Mouse (Mus musculus): ENCODE data around the gene Rbfox3. TPM values are rescaled to one million over a fixed set of nuclear protein-coding genes. Genes with fewer than 3 reads are reported as not detected.

The Rbfox3 gene
- polyA plus RNA-seq, 1 experiment from 2014 or later = 0.82 TPM

- WGBS = 17% methylated on average over 15 of the region's 15 CpGs
- Histone ChIP-seq H3K4me3 (replicated peaks; ENCODE audit: low read depth, low read length) (no peak overlapping the region), H3K4me1 (replicated peaks; ENCODE audit: insufficient read depth, low read length) (no peaks in the 10 kb centered on the region), H3K9me3 (replicated peaks; ENCODE audit: low read length) (no peaks in the 10 kb centered on the region), H3K36me3 (ENCODE audit: insufficient read depth, low read length) (no peaks in the 10 kb centered on the region), H3K27me3 (ENCODE audit: insufficient read depth, low read length) (no peaks in the 10 kb centered on the region), H3K4me2 (ENCODE audit: low read length) (no peak overlapping the region), H3K27ac (no peak overlapping the region), H3K9ac (ENCODE audit: low read depth, low read length) (no peak overlapping the region)
- no peak for TF ChIP-seq CTCF (IDR thresholded peaks at IDR 0.05; ENCODE audit: low read depth)
- peak; percentile 47 for ATAC-seq (replicated peaks; ENCODE audit: low FRiP score, low read depth)
- DNase-seq (ENCODE audit: low spot score) = no peak
Observed at GRCm38 (mm10) chr11:118512257-118512910, 399.0 kb downstream of the Rbfox3 start.

GRCm38 (mm10) chr11:118511851-118512250 is 399.5 kb downstream of the Rbfox3 start:
- Histone ChIP-seq H3K4me2 (ENCODE audit: low read length) (no peak overlapping the region), H3K9me3 (replicated peaks; ENCODE audit: low read length) (no peaks in the 10 kb centered on the region), H3K9ac (ENCODE audit: low read depth, low read length) (no peak overlapping the region), H3K27me3 (ENCODE audit: insufficient read depth, low read length) (no peaks in the 10 kb centered on the region), H3K27ac (no peak overlapping the region), H3K36me3 (ENCODE audit: insufficient read depth, low read length) (no peaks in the 10 kb centered on the region), H3K4me3 (replicated peaks; ENCODE audit: low read depth, low read length) (no peak overlapping the region), H3K4me1 (replicated peaks; ENCODE audit: insufficient read depth, low read length) (no peaks in the 10 kb centered on the region)
- ATAC-seq (replicated peaks; ENCODE audit: low FRiP score, low read depth) (no peak; the same call in 1 of the 2 replicates), DNase-seq (ENCODE audit: low spot score) (no peak)
- 49% methylated on average over 6 of the region's 6 CpGs for WGBS
- no peak for TF ChIP-seq CTCF (IDR thresholded peaks at IDR 0.05; ENCODE audit: low read depth)

GRCm38 (mm10) chr11:118508341-118508740 is 403.1 kb downstream of the Rbfox3 start:
- H3K27ac ChIP-seq = no peak overlapping the region
- no peak overlapping the region for H3K9ac ChIP-seq (ENCODE audit: low read depth, low read length)
- no peaks in the 10 kb centered on the region for H3K36me3 ChIP-seq (ENCODE audit: insufficient read depth, low read length)
- H3K9me3 ChIP-seq (replicated peaks; ENCODE audit: low read length) = no peaks in the 10 kb centered on the region
- no peak overlapping the region for H3K4me3 ChIP-seq (replicated peaks; ENCODE audit: low read depth, low read length)
- DNase-seq (ENCODE audit: low spot score) (no peak), ATAC-seq (replicated peaks; ENCODE audit: low FRiP score, low read depth) (no peak)
- WGBS = 64% methylated on average over 7 of the region's 7 CpGs
- H3K27me3 ChIP-seq (ENCODE audit: insufficient read depth, low read length) = peaks cover 6% of the 10 kb centered on the region; the same call in 1 of the 2 replicates
- TF ChIP-seq CTCF (IDR thresholded peaks at IDR 0.05; ENCODE audit: low read depth) = no peak
- H3K4me2 ChIP-seq (ENCODE audit: low read length) = no peak overlapping the region
- no peaks in the 10 kb centered on the region for H3K4me1 ChIP-seq (replicated peaks; ENCODE audit: insufficient read depth, low read length)

- Histone ChIP-seq H3K4me3 (replicated peaks; ENCODE audit: low read depth, low read length) (no peak overlapping the region), H3K27me3 (ENCODE audit: insufficient read depth, low read length) (peaks cover 7% of the 10 kb centered on the region; the same call in 1 of the 2 replicates), H3K27ac (no peak overlapping the region), H3K4me1 (replicated peaks; ENCODE audit: insufficient read depth, low read length) (no peaks in the 10 kb centered on the region), H3K4me2 (ENCODE audit: low read length) (no peak overlapping the region), H3K9ac (ENCODE audit: low read depth, low read length) (no peak overlapping the region), H3K9me3 (replicated peaks; ENCODE audit: low read length) (no peaks in the 10 kb centered on the region), H3K36me3 (ENCODE audit: insufficient read depth, low read length) (no peaks in the 10 kb centered on the region)
- ATAC-seq (replicated peaks; ENCODE audit: low FRiP score, low read depth) = no peak; the same call in 1 of the 2 replicates
- TF ChIP-seq CTCF (IDR thresholded peaks at IDR 0.05; ENCODE audit: low read depth) = peak; percentile 98
- peak; percentile 80 for DNase-seq (ENCODE audit: low spot score)
- 19% methylated on average over 5 of the region's 5 CpGs for WGBS
Observed at GRCm38 (mm10) chr11:118507904-118508303, 403.5 kb downstream of the Rbfox3 start.

GRCm38 (mm10) chr11:118507095-118507494 is 404.3 kb downstream of the Rbfox3 start:
- Histone ChIP-seq H3K36me3 (ENCODE audit: insufficient read depth, low read length) (no peaks in the 10 kb centered on the region), H3K27ac (no peak overlapping the region), H3K27me3 (ENCODE audit: insufficient read depth, low read length) (peaks cover 7% of the 10 kb centered on the region; the same call in 1 of the 2 replicates), H3K4me3 (replicated peaks; ENCODE audit: low read depth, low read length) (no peak overlapping the region), H3K4me2 (ENCODE audit: low read length) (no peak overlapping the region), H3K9ac (ENCODE audit: low read depth, low read length) (no peak overlapping the region), H3K9me3 (replicated peaks; ENCODE audit: low read length) (no peaks in the 10 kb centered on the region), H3K4me1 (replicated peaks; ENCODE audit: insufficient read depth, low read length) (no peaks in the 10 kb centered on the region)
- no peak for DNase-seq (ENCODE audit: low spot score)
- no peak for TF ChIP-seq CTCF (IDR thresholded peaks at IDR 0.05; ENCODE audit: low read depth)
- 68% methylated on average over 6 of the region's 6 CpGs for WGBS
- no peak for ATAC-seq (replicated peaks; ENCODE audit: low FRiP score, low read depth)

GRCm38 (mm10) chr11:118504180-118504454 is 407.3 kb downstream of the Rbfox3 start:
- Histone ChIP-seq H3K36me3 (ENCODE audit: insufficient read depth, low read length) (no peaks in the 10 kb centered on the region), H3K27me3 (ENCODE audit: insufficient read depth, low read length) (peaks cover 7% of the 10 kb centered on the region; the same call in 1 of the 2 replicates), H3K27ac (no peak overlapping the region), H3K4me2 (ENCODE audit: low read length) (no peak overlapping the region), H3K9ac (ENCODE audit: low read depth, low read length) (no peak overlapping the region), H3K4me3 (replicated peaks; ENCODE audit: low read depth, low read length) (no peak overlapping the region), H3K9me3 (replicated peaks; ENCODE audit: low read length) (no peaks in the 10 kb centered on the region), H3K4me1 (replicated peaks; ENCODE audit: insufficient read depth, low read length) (no peaks in the 10 kb centered on the region)
- no peak for DNase-seq (ENCODE audit: low spot score)
- no peak for TF ChIP-seq CTCF (IDR thresholded peaks at IDR 0.05; ENCODE audit: low read depth)
- ATAC-seq (replicated peaks; ENCODE audit: low FRiP score, low read depth) = no peak
- WGBS = 64% methylated on average over 5 of the region's 5 CpGs

Measured in kidney, postnatal 0 days (tissue).